Mouse (Mus musculus): ENCODE results near the gene Stx5a.

- no peak for TF ChIP-seq CTCF (IDR thresholded peaks at IDR 0.05; ENCODE audit: low read depth, low read length)
- TF ChIP-seq POLR2A (IDR thresholded peaks at IDR 0.05; ENCODE audit: borderline replicate concordance, low read depth, low read length): no peak
Measured at GRCm38 (mm10) chr19:8712870-8713305, 28.3 kb upstream of the Stx5a start.
